Mouse (Mus musculus): ENCODE data around the gene Gp1bb. TPM values are rescaled to one million over a fixed set of nuclear protein-coding genes. Genes with fewer than 3 reads are reported as not detected.

The Gp1bb gene
- polyA plus RNA-seq, 1 experiment from 2014 or later = 2.8 TPM

- 47% methylated on average over 6 of the region's 6 CpGs for WGBS
- H3K36me3 ChIP-seq = peaks cover 12% of the 10 kb centered on the region; the same call in 1 of the 2 replicates
- H3K4me2 ChIP-seq = peak overlapping the region; percentile 96
- H3K27ac ChIP-seq = no peak overlapping the region
- H3K4me3 ChIP-seq = peak overlapping the region; percentile 51; the same call in 1 of the 2 replicates
- no peak for ATAC-seq (ENCODE audit: borderline replicate concordance, extremely low read depth, low FRiP score, low TSS enrichment)
- H3K4me1 ChIP-seq = peaks cover 29% of the 10 kb centered on the region
- peaks cover 79% of the 10 kb centered on the region for H3K27me3 ChIP-seq
- no peaks in the 10 kb centered on the region for H3K9me3 ChIP-seq
- H3K9ac ChIP-seq = no peak overlapping the region
These were observed 2.0 kb downstream of the Gp1bb start for GRCm38 (mm10) chr16:18620201-18620600.

- Histone ChIP-seq H3K4me1 (peaks cover 29% of the 10 kb centered on the region), H3K9ac (no peak overlapping the region), H3K4me2 (no peak overlapping the region), H3K36me3 (peaks cover 9% of the 10 kb centered on the region; the same call in 1 of the 2 replicates), H3K27me3 (peaks cover 70% of the 10 kb centered on the region), H3K4me3 (no peak overlapping the region), H3K9me3 (no peaks in the 10 kb centered on the region), H3K27ac (no peak overlapping the region)
- 44% methylated on average over 4 of the region's 4 CpGs for WGBS
- ATAC-seq (ENCODE audit: borderline replicate concordance, extremely low read depth, low FRiP score, low TSS enrichment) = no peak
These were observed 3.1 kb downstream of the Gp1bb start for GRCm38 (mm10) chr16:18619110-18619509.

- Histone ChIP-seq H3K4me2 (no peak overlapping the region), H3K27me3 (peaks cover 62% of the 10 kb centered on the region), H3K4me3 (no peak overlapping the region), H3K9me3 (no peaks in the 10 kb centered on the region), H3K4me1 (peaks cover 29% of the 10 kb centered on the region), H3K36me3 (peaks cover 9% of the 10 kb centered on the region; the same call in 1 of the 2 replicates), H3K9ac (no peak overlapping the region), H3K27ac (no peak overlapping the region)
- 58% methylated on average over 2 of the region's 2 CpGs for WGBS
- ATAC-seq (ENCODE audit: borderline replicate concordance, extremely low read depth, low FRiP score, low TSS enrichment) = no peak
These were observed 3.9 kb downstream of the Gp1bb start for GRCm38 (mm10) chr16:18618297-18618696.

- H3K4me2 ChIP-seq = peak overlapping the region; percentile 47
- 1% methylated on average over 27 of the region's 27 CpGs for WGBS
- H3K36me3 ChIP-seq = 0 out of 2 replicates have a peak, but pooled peaks cover 1% of the 10 kb centered on the region
- H3K27ac ChIP-seq = no peak overlapping the region
- peaks cover 54% of the 10 kb centered on the region for H3K27me3 ChIP-seq
- no peak overlapping the region for H3K9ac ChIP-seq
- no peaks in the 10 kb centered on the region for H3K9me3 ChIP-seq
- no peak overlapping the region for H3K4me3 ChIP-seq
- peak; percentile 39; the same call in 1 of the 2 replicates for ATAC-seq (ENCODE audit: borderline replicate concordance, extremely low read depth, low FRiP score, low TSS enrichment)
- peaks cover 29% of the 10 kb centered on the region for H3K4me1 ChIP-seq
These were observed 4.7 kb downstream of the Gp1bb start for GRCm38 (mm10) chr16:18617370-18618065.

GRCm38 (mm10) chr16:18613301-18613700 is 8.9 kb downstream of the Gp1bb start:
- Histone ChIP-seq H3K27ac (no peak overlapping the region), H3K9ac (no peak overlapping the region), H3K4me2 (no peak overlapping the region), H3K4me3 (no peak overlapping the region), H3K4me1 (peaks cover 24% of the 10 kb centered on the region), H3K27me3 (peaks cover 19% of the 10 kb centered on the region; the same call in 1 of the 2 replicates), H3K36me3 (no peaks in the 10 kb centered on the region), H3K9me3 (no peaks in the 10 kb centered on the region)
- 55% methylated on average over 3 of the region's 3 CpGs for WGBS
- no peak for ATAC-seq (ENCODE audit: borderline replicate concordance, extremely low read depth, low FRiP score, low TSS enrichment)

- H3K36me3 ChIP-seq = no peaks in the 10 kb centered on the region
- no peak overlapping the region for H3K9ac ChIP-seq
- no peak overlapping the region for H3K4me2 ChIP-seq
- peaks cover 18% of the 10 kb centered on the region for H3K4me1 ChIP-seq
- H3K27me3 ChIP-seq = peaks cover 13% of the 10 kb centered on the region; the same call in 1 of the 2 replicates
- 26% methylated on average over 13 of the region's 13 CpGs for WGBS
- H3K4me3 ChIP-seq = no peak overlapping the region
- no peak overlapping the region for H3K27ac ChIP-seq
- no peak for ATAC-seq (ENCODE audit: borderline replicate concordance, extremely low read depth, low FRiP score, low TSS enrichment)
- H3K9me3 ChIP-seq = no peaks in the 10 kb centered on the region
These were observed 10.5 kb downstream of the Gp1bb start for GRCm38 (mm10) chr16:18611752-18612151.

GRCm38 (mm10) chr16:18609099-18609498 is 13.1 kb downstream of the Gp1bb start:
- Histone ChIP-seq H3K4me3 (no peak overlapping the region), H3K4me2 (no peak overlapping the region), H3K4me1 (peaks cover 38% of the 10 kb centered on the region), H3K9me3 (no peaks in the 10 kb centered on the region), H3K27me3 (0 out of 2 replicates have a peak, but pooled peaks cover 7% of the 10 kb centered on the region), H3K27ac (no peak overlapping the region; the same call in 1 of the 2 replicates), H3K9ac (no peak overlapping the region), H3K36me3 (no peaks in the 10 kb centered on the region)
- no peak for ATAC-seq (ENCODE audit: borderline replicate concordance, extremely low read depth, low FRiP score, low TSS enrichment)
- WGBS = 54% methylated on average over 2 of the region's 2 CpGs

GRCm38 (mm10) chr16:18608226-18608625 is 14.0 kb downstream of the Gp1bb start:
- Histone ChIP-seq H3K27me3 (0 out of 2 replicates have a peak, but pooled peaks cover 7% of the 10 kb centered on the region), H3K27ac (no peak overlapping the region), H3K4me1 (peaks cover 40% of the 10 kb centered on the region), H3K9ac (no peak overlapping the region), H3K4me3 (no peak overlapping the region), H3K4me2 (peak overlapping the region; percentile 38), H3K36me3 (no peaks in the 10 kb centered on the region), H3K9me3 (no peaks in the 10 kb centered on the region)
- WGBS = 17% methylated on average over 11 of the region's 11 CpGs
- ATAC-seq (ENCODE audit: borderline replicate concordance, extremely low read depth, low FRiP score, low TSS enrichment) = no peak

GRCm38 (mm10) chr16:18605705-18606104 is 16.5 kb downstream of the Gp1bb start:
- 67% methylated on average over 5 of the region's 5 CpGs for WGBS
- H3K27ac ChIP-seq = peak overlapping the region; percentile 77

GRCm38 (mm10) chr16:18604267-18604701 is 17.9 kb downstream of the Gp1bb start:
- H3K4me2 ChIP-seq = no peak overlapping the region
- peak overlapping the region; percentile 10; the same call in 1 of the 2 replicates for H3K9ac ChIP-seq
- peak overlapping the region; percentile 77 for H3K27ac ChIP-seq

More at GRCm38 (mm10) chr16:18605705-18606104, 16.5 kb downstream of the Gp1bb start:
- no peaks in the 10 kb centered on the region for H3K9me3 ChIP-seq
- ATAC-seq (ENCODE audit: borderline replicate concordance, extremely low read depth, low FRiP score, low TSS enrichment) = peak; percentile 31; the same call in 1 of the 2 replicates
- H3K4me3 ChIP-seq = no peak overlapping the region
- peaks cover 42% of the 10 kb centered on the region for H3K4me1 ChIP-seq
- no peaks in the 10 kb centered on the region for H3K36me3 ChIP-seq
- H3K27me3 ChIP-seq = 0 out of 2 replicates have a peak, but pooled peaks cover 5% of the 10 kb centered on the region
- H3K9ac ChIP-seq = no peak overlapping the region
- H3K4me2 ChIP-seq = peak overlapping the region; percentile 9; the same call in 1 of the 2 replicates

GRCm38 (mm10) chr16:18601447-18601846 is 20.8 kb downstream of the Gp1bb start:
- no peaks in the 10 kb centered on the region for H3K9me3 ChIP-seq
- no peak overlapping the region for H3K27ac ChIP-seq
- H3K27me3 ChIP-seq = no peaks in the 10 kb centered on the region
- WGBS = 46% methylated on average over 7 of the region's 7 CpGs
- no peak overlapping the region for H3K9ac ChIP-seq
- ATAC-seq (ENCODE audit: borderline replicate concordance, extremely low read depth, low FRiP score, low TSS enrichment) = no peak
- no peak overlapping the region for H3K4me3 ChIP-seq
- no peaks in the 10 kb centered on the region for H3K36me3 ChIP-seq
- peaks cover 35% of the 10 kb centered on the region for H3K4me1 ChIP-seq
- H3K4me2 ChIP-seq = no peak overlapping the region

More at GRCm38 (mm10) chr16:18604267-18604701, 17.9 kb downstream of the Gp1bb start:
- Histone ChIP-seq H3K27me3 (no peaks in the 10 kb centered on the region), H3K4me1 (peaks cover 42% of the 10 kb centered on the region), H3K4me3 (no peak overlapping the region), H3K9me3 (no peaks in the 10 kb centered on the region), H3K36me3 (no peaks in the 10 kb centered on the region)
- no peak for ATAC-seq (ENCODE audit: borderline replicate concordance, extremely low read depth, low FRiP score, low TSS enrichment)
- 40% methylated on average over 8 of the region's 8 CpGs for WGBS

- ATAC-seq (ENCODE audit: borderline replicate concordance, extremely low read depth, low FRiP score, low TSS enrichment) = no peak
- Histone ChIP-seq H3K4me2 (no peak overlapping the region), H3K9me3 (no peaks in the 10 kb centered on the region), H3K4me1 (peaks cover 12% of the 10 kb centered on the region), H3K27me3 (peaks cover 11% of the 10 kb centered on the region), H3K4me3 (no peak overlapping the region), H3K27ac (no peak overlapping the region), H3K9ac (no peak overlapping the region), H3K36me3 (no peaks in the 10 kb centered on the region)
- 54% methylated on average over 3 of the region's 3 CpGs for WGBS
These were observed 24.2 kb downstream of the Gp1bb start for GRCm38 (mm10) chr16:18598006-18598405.

All from lung, embryonic 15.5 days (tissue).